Mouse (Mus musculus) cerebellum, postnatal 10 days (tissue): ENCODE data around the gene Slc25a5.
"Not testable (repeated sequence)": the region's sequence is repeated elsewhere in the genome, so short reads cannot be mapped to it uniquely, and the experiment has no call there.

Source experiments
- DNase-seq, 2 experiments: peaks; one replicate each; pipeline ENCODE4 v3.0.0; 2021; ENCODE audit warnings: mixed read lengths in 2 of 2

Gene Slc25a5

GRCm38 (mm10) chrX:36795424-36796162 is at the start of gene Slc25a5:
Gene Slc25a5 (plus strand): TSS chrX:36795651.
- peak; percentile 89 to 92 for DNase-seq

GRCm38 (mm10) chrX:36746789-36747188 is 48.7 kb upstream of the Slc25a5 start:
- DNase-seq, result no peak

GRCm38 (mm10) chrX:36748573-36748972 is 46.9 kb upstream of the Slc25a5 start:
- peak; percentile 20 to 23 for DNase-seq

GRCm38 (mm10) chrX:36749281-36749785 is 46.1 kb upstream of the Slc25a5 start:
- DNase-seq, result no peak

- DNase-seq, result no peak
Observed at GRCm38 (mm10) chrX:36750591-36750990, 44.9 kb upstream of the Slc25a5 start.

- no peak for DNase-seq
Observed at GRCm38 (mm10) chrX:36752586-36752985, 42.9 kb upstream of the Slc25a5 start.

- no peak for DNase-seq
Observed at GRCm38 (mm10) chrX:36757796-36758472, 37.5 kb upstream of the Slc25a5 start.

GRCm38 (mm10) chrX:36758566-36758965 is 36.9 kb upstream of the Slc25a5 start:
- no peak for DNase-seq

- peak; percentile 70 to 77 for DNase-seq
Observed at GRCm38 (mm10) chrX:36760946-36761635, 34.4 kb upstream of the Slc25a5 start.

- no peak for DNase-seq
Observed at GRCm38 (mm10) chrX:36762289-36762688, 33.2 kb upstream of the Slc25a5 start.

GRCm38 (mm10) chrX:36762894-36763293 is 32.6 kb upstream of the Slc25a5 start:
- no peak for DNase-seq

- no peak for DNase-seq
Observed at GRCm38 (mm10) chrX:36763298-36763933, 32.0 kb upstream of the Slc25a5 start.

- DNase-seq, result no peak
Observed at GRCm38 (mm10) chrX:36763934-36764317, 31.5 kb upstream of the Slc25a5 start.

- DNase-seq, result no peak
Observed at GRCm38 (mm10) chrX:36767386-36767785, 28.1 kb upstream of the Slc25a5 start.

GRCm38 (mm10) chrX:36772591-36772990 is 22.9 kb upstream of the Slc25a5 start:
- no peak for DNase-seq

GRCm38 (mm10) chrX:36775520-36775919 is 19.9 kb upstream of the Slc25a5 start:
- no peak for DNase-seq

GRCm38 (mm10) chrX:36777694-36778093 is 17.8 kb upstream of the Slc25a5 start:
- no peak for DNase-seq

GRCm38 (mm10) chrX:36789360-36789759 is 6.1 kb upstream of the Slc25a5 start:
- DNase-seq, result no peak

- peak in 1 of 2 experiments; percentile 20 for DNase-seq
Observed at GRCm38 (mm10) chrX:36794571-36794970, 880 bp upstream of the Slc25a5 start.

- peak; percentile 92 for DNase-seq
Observed at GRCm38 (mm10) chrX:36796163-36796581, 721 bp downstream of the Slc25a5 start.

- not testable (repeated sequence) for DNase-seq
Observed at GRCm38 (mm10) chrX:36796734-36797133, 1.3 kb downstream of the Slc25a5 start.

- DNase-seq, result no peak
Observed at GRCm38 (mm10) chrX:36799131-36799879, 3.9 kb downstream of the Slc25a5 start.
